Mouse (Mus musculus) heart, postnatal 0 days (tissue): ENCODE measurements at regions not wholly inside any gene's neighbourhood (a gene's known extent, or its start where the extent isn't known, plus 50 kb on each side); places are given as distances from the start of the nearest gene placed in this dataset.

ENCODE experiments used
- CTCF ChIP-seq: IDR thresholded peaks from 2 replicates; pipeline ENCODE4 v1.5.1; 2016; ENCODE audit warnings: antibody characterized with exemption, control low read depth, low read depth
- EP300 ChIP-seq: IDR thresholded peaks from 2 replicates; pipeline ENCODE4 v1.6.1; 2016; ENCODE audit warnings: antibody characterized with exemption, low read depth

DNA sequence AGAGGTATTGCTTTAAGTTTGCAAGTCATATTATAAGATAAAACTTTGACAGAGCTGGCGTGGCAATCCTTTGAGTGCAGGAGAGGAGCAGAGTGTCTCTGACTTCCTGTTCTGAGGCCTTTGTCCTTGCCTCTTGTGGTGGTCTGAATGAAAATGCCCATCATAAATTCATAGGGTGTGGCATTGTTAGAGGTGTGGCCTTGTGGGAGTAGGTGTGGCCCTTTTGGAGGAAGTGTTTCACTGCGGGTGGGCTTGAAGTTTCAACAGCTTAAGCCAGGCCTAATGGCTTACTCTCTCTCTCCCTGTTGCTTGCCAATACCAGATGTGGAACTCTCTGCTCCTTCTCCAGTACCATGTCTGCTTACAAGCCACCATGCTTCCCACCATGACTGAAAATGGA lies 75.4 kb upstream of the Arrdc4 start:
- TF ChIP-seq CTCF: no peak
- no peak for TF ChIP-seq EP300
